Mouse (Mus musculus) layer of hippocampus, adult 8-10 months (tissue): Measurements from ENCODE around the gene Btg4. TPM values are rescaled to one million over a fixed set of nuclear protein-coding genes. Genes with fewer than 3 reads are reported as not detected.

Experiments
- DNase-seq, 2 experiments: peaks; one replicate each; pipeline ENCODE4 v3.0.0; 2022; ENCODE audit warnings: low spot score in 2 of 2
- total RNA-seq, 4 experiments: library from RNA; stranded (reverse); gene quantifications; 2 replicates each; pipeline ENCODE4 v1.2.4; 2022

Gene Btg4
- not detected for total RNA-seq

DNA sequence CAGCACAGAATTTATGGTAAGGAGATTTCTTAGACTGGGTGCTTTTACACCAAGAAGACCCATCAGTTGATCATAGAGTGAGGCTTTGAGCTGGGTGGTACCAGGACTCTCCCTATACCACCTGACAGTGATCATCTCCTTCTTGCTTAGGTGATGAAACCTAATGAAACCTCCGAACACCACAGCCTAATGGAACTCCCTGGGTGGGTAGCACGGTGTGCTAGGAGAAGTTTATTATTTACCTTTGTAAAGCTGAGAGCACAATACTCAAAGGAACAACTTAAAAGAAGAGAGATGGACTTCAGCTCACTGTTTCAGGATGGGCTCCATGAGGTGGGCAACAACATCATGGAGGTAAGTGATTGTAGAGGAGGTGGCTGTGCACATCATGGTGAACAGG, at the start of gene Btg4:
Btg4 (plus strand) TSS at position 301 of the 400 bp plus-strand sequence.
- DNase-seq: no peak

- DNase-seq: no peak
These were observed 47.1 kb upstream of the Btg4 start for GRCm38 (mm10) chr9:51013644-51014043.

- no peak for DNase-seq
These were observed 45.0 kb upstream of the Btg4 start for GRCm38 (mm10) chr9:51015732-51016131.

GRCm38 (mm10) chr9:51019670-51020069, 41.0 kb upstream of the Btg4 start:
- DNase-seq: no peak

DNA sequence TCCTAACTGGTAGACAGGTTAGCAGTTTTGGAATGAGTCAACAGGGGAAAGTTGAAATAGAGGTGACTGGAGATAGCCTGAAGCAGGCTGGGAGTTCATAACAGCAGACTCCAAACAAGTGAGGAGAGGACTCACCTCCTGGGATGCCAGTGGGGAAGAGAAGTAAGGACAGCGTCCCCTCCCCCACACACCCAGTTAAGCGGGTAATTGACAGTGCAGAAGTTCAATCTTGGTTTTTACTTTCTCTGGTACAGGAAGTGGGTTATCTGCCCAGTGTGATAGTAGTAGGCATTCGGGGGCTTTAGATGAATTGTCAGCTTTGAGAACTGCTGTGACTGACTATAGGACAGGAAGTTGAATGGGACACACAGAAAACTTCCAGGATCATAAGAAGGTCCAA, 40.4 kb upstream of the Btg4 start:
- DNase-seq: no peak

DNA sequence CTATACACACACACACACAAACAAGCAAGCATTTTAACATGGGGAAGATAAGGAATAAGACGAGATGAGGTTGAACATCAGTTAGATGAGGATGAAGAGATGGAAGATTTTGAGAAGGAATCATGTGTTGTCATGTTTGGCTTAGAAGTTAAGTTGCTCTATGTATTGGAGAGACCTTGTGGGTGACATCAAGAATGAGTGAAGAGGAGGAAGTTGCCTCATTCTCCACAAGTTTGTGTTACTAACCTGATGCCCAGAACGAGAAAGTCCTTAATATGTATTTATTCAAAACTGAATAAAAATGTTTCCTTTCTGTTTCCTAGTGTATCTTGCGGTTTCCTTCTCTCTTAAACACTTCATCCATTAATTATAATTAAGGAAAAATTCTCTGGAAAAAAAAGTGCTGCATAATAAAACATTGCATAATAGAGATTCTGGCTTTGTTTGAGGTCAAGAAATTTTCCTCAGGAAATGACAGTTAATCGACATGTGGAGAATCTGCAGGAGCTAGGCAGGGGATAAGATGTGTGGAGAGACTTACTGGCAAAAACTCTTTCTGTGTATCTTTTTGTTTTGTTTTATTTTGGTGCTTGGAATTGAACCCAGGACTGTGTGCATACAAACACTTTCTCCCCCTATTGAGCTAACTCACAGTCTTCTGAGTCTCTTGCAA, 39.4 kb upstream of the Btg4 start:
- DNase-seq: no peak

DNA sequence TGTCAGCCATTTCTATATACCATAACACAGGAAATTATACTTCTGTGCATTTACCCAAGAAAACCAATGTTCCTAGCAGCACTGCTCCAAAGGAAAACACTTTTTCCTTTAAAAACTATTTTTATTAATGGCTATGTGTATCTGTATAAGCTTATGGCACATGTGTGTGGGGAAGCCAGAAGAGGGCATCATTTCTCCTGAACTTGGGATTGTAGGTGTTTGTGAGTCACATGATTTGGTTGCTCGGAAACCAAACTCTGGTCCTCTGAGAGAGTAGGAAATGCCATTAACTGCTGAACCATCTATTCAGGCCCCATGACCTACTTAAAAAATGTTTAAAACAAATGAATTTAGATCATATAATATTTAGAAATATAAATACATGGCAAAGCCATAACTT, 33.7 kb upstream of the Btg4 start:
- DNase-seq: no peak

DNA sequence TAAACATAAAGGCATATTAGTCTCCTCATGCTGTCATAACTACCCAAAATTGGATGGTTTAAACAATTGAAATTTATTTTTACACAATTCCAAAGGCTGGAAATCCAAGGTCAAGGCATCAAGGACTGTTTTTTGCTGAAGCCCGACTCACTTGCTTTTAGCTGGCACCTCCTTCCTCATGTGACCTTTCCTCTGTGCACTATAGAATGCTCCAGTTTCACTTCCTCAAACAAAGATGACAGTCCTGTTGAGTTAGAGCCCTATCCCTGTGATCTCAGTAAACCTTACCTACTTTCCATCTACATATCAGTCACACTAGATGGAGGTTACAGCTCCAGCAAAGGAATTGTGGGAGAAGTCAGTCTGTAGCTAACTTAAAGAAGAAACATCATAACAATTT, 30.6 kb upstream of the Btg4 start:
- DNase-seq: no peak

DNA sequence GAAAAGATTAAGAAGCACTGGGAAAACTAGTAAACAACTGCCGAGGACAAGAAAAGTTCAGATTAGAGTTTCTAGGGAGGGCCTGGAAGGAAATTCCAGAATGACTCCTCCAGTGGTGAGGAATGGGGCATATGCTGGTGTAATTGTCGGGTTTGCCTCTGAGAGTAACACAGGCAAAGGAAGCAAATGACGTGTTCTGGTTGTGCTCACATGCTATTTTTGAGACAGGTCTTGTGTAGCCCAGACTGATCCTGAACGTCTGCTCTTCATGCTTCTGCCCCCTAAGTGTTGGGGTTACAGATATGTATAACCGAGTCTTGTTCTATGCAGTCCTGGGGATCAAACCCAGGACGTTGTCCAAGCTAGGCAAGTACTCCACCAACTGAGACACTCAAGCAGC, 29.1 kb upstream of the Btg4 start:
- DNase-seq: no peak

- DNase-seq: no peak
These were observed 28.4 kb upstream of the Btg4 start for GRCm38 (mm10) chr9:51032291-51032690.

DNA sequence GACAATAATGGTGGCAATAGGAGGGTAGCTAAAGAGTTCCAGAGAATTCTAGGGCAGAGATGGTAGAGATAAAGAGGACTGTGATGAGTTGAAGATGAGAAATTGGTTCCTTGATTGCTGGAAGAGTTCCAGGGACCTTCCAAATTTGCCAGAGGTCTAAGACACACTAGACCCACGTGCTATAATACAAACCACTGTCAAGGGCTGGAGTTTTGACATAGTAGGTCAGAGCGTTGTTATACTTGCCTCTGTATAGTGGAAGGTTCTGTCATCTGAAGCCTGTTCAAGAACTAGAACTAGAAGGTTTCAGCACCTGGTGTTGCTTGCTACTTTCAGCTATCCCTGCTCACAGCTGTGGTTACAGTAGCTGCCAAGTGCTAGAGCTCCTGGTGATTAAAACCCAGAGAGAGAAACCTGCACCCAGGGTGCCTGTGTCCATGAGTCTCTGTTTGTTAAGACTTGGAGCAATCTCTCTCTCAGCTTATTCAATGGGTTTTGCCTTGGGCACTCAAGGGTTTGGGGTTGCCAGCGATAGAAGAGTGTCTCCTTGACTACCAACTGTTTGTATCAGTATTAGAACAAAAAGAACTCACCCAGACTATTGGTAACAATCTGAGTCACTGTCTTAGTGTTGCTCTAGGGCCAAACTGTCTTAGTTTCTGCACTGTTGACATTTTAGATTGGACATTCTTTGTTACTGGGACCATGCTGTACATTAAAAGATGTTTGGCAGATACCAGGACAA, 27.7 kb upstream of the Btg4 start:
- DNase-seq: no peak

DNA sequence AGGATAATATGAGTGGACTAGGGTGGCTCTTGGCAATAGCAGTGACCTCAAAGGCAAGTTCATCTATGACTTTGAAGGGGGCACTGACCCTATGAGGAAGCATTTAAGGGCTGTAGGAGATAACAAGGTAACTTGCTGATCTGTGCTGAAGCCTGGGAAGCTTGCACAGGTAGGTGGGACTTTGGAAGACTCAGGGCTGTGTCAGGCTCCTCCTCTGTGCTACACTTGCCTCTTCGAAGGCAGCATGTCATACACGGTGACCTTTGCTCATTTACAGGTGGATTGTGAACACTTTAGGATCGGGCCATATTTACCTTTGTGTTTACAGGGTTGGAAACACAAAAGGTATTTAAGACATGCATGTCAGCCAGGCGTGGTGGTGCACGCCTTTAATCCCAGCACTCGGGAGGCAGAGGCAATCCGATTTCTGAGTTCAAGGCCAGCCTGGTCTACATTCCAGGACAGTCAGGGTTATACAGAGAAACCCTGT, 19.2 kb upstream of the Btg4 start:
- DNase-seq: no peak

GRCm38 (mm10) chr9:51042136-51042535, 18.6 kb upstream of the Btg4 start:
- DNase-seq: no peak

DNA sequence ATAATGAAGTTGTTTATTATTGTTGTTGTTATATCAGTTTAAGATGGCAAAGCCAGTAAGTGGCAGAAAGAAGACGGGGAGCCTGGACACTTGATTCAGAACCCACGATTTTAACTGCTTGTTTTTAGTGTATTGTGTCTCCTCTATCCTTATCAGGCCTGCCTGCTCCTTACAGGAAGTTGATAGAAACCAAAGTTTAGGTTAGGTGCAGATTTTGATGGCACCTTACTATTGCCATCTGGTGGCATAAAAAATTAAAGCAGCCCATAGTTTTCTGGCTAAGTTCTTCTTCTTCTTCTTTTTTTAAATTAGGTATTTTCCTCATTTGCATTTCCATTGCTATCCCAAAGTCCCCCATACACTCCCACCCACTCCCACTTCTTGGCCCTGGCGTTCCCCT, 8.5 kb upstream of the Btg4 start:
- DNase-seq: no peak

DNA sequence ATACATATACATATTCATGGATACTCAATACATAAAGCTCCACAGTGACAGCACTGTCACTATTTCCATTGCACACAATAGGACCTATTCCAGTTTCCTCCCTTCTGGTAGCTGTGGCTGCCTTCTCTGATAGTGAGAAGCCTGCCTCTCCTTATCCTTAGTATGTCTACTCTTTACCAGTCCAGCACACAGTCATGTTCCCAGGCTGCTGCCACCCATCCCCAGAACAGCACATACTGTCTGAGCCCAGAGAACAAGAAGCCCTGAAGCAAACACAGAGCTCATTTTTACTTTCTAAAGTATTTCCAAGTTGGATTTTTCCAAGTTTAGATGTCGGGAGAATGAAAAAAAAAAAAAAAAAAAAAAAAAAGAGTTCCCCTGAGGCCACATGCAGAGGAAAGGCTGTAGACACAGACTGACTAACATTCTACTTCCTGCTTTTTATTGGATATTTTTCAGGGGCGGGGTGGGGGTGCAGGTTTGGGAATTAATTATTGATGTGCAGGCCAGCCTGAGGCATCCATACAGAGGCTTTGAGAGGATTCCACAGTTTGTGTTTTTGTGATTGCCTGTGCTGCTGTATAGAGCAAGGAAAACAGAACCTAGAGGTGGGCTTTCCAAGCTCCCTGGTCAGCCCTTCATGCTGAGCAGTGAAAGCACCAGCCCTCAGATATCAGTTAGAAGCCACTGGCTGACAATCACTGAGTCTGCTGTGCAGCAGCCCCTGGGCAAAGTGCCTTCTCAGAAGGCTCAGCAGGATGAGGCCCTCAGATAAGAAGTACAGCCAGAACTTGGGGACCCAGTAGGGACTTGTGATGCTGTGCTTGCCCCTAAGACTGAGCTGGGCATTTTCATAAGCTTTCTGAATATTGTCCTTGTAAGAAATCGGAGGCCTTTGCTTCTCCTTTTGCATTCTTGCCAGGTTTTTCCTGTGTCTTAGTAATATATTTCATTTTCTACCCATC, 4.1 kb upstream of the Btg4 start:
- no peak for DNase-seq

DNA sequence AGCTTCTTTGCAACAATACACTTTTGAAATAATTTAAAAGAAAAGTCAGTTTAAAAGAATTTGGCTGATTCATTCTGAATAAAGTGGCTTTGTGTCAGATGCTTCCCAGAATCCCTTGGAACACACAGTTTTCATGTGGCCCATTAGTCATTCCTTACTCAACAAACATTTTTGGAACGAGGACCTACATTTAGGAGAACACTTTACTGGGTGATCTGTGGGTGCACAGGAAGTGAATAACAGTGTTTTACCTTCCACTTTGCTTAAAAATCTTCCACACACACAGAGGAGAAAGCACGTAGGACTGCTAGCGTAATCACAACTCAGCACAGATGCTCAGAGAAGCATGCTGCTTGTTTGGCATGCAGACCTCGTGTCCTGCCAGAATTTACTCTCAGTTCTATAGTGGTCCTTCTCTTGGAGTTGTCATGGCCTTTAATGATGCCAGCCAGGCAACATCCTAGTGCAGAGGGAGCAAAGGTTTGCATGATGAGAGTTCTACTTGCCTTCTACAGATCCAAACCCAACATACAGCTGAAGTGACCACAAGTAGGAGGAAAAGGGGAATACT, 1.7 kb upstream of the Btg4 start:
- DNase-seq: peak; percentile 11 to 21

- DNase-seq: no peak
These were observed 7.5 kb downstream of the Btg4 start for GRCm38 (mm10) chr9:51068202-51068601.

- DNase-seq: no peak
These were observed 10.1 kb downstream of the Btg4 start for GRCm38 (mm10) chr9:51070801-51071200.

GRCm38 (mm10) chr9:51075780-51076179, 15.1 kb downstream of the Btg4 start:
- DNase-seq: peak in 1 of 2 experiments; percentile 18

DNA sequence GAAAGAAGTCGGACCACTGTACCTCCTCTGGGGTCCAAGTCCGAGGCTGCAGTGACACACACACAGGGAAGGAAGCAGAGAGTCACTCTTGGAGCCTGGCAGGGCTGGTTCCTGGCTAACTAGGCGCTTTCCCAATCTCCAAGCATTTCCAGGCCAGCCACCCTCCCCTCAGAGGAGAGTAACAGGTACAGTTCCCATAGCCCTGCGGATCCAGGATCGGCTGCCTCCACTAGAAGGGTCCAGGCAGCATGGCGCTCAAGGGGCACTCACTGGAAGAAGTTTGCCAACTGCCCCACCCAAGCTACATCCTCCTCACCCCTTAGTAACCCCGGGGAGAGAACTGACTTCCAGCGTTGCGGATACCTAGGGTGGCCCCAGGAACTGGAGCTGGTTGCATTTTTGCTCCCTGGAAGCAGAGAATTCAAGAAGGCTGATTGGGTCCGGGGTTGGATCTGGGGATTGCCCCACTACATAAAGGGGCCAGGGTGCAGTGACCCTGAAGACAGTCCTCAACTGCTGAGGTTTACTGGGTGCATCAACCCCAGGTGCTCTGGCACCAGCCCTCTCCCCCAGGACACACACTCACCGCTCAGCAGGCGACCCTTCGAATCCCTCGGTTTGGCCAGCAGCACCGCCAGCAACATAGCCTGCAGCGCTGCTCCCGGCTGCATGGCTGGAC, 15.7 kb downstream of the Btg4 start:
- no peak for DNase-seq

GRCm38 (mm10) chr9:51076979-51077315, 16.2 kb downstream of the Btg4 start, which contains the start of gene Layn:
Layn (minus strand) TSS chr9:51077094.
- peak in 1 of 2 experiments; percentile 9 for DNase-seq
